Mouse (Mus musculus) heart, embryonic 13.5 days (tissue): Measurements from ENCODE around the gene Rnft1. TPM values are rescaled to one million over a fixed set of nuclear protein-coding genes. Genes with fewer than 3 reads are reported as not detected.
A peak's percentile ranks its signal among the peaks of the same experiment; 100 is the strongest.

Experiments used
- ATAC-seq: fragments of 200-750 bp; cut with Nextera tagmentation; 2 replicates; pipeline ENCODE4 v1.8.0; 2017; ENCODE audit warnings: moderate TSS enrichment; ENCODE audit not compliant: insufficient number of reproducible peaks, low FRiP score, low TSS enrichment; ENCODE audit errors: extremely low read depth
- H3K27ac ChIP-seq: fragments of 300-500 bp; sonication (generic); replicated peaks from 2 replicates; pipeline ENCODE4 v1.5.1; 2015; ENCODE audit warnings: moderate library complexity, mild to moderate bottlenecking, inconsistent platforms
- H3K27me3 ChIP-seq: fragments of 300-500 bp; sonication (generic); replicated peaks from 2 replicates; pipeline ENCODE4 v1.6.1; 2015; ENCODE audit warnings: mild to moderate bottlenecking, inconsistent platforms
- H3K36me3 ChIP-seq: fragments of 300-500 bp; sonication (generic); 2 replicates; pipeline ENCODE4 v1.6.1; 2015; ENCODE audit warnings: mild to moderate bottlenecking, inconsistent platforms
- H3K4me1 ChIP-seq: fragments of 300-500 bp; sonication (generic); 2 replicates; pipeline ENCODE4 v1.6.1; 2015; ENCODE audit warnings: inconsistent platforms
- H3K4me2 ChIP-seq: fragments of 300-500 bp; sonication (generic); 2 replicates; pipeline ENCODE4 v1.6.1; 2015; ENCODE audit warnings: inconsistent platforms, mild to moderate bottlenecking, moderate library complexity
- H3K4me3 ChIP-seq: fragments of 300-500 bp; sonication (generic); 2 replicates; pipeline ENCODE4 v1.5.1; 2015; ENCODE audit warnings: moderate library complexity, mild to moderate bottlenecking, inconsistent platforms
- H3K9ac ChIP-seq: fragments of 300-500 bp; sonication (generic); 2 replicates; pipeline ENCODE4 v1.6.1; 2015; ENCODE audit warnings: inconsistent platforms, mild to moderate bottlenecking, moderate library complexity
- H3K9me3 ChIP-seq: fragments of 300-500 bp; sonication (generic); 2 replicates; pipeline ENCODE4 v1.6.1; 2016; ENCODE audit warnings: inconsistent platforms
- WGBS: fragments of 180-500 bp; shearing (Covaris S2); methylation state at CpG from one replicate; pipeline ENCODE4 v1.1.7; 2015; ENCODE audit warnings: mixed read lengths; 5-methylcytosine and 5-hydroxymethylcytosine counted together
- polyA plus RNA-seq: library from polyadenylated mRNA; unstranded; fragments of >200 nt; fragmentation: Nextera tagmentation; extraction: Ambion mirVana; gene quantifications from 2 replicates; pipeline ENCODE4 v1.2.1, GENCODE M21; 2015

Gene Rnft1
- polyA plus RNA-seq, 1 experiment from 2014 or later = 38.9 TPM

GRCm38 (mm10) chr11:86545556-86545955 is 61.1 kb downstream of the Rnft1 start:
- peaks cover 35% of the 10 kb centered on the region for H3K4me1 ChIP-seq
- H3K9ac ChIP-seq = peak overlapping the region; percentile 84
- H3K27ac ChIP-seq = peak overlapping the region; percentile 91
- no peaks in the 10 kb centered on the region for H3K9me3 ChIP-seq
- peak overlapping the region; percentile 79 for H3K4me2 ChIP-seq
- no peaks in the 10 kb centered on the region for H3K27me3 ChIP-seq
- 71% methylated on average over 8 of the region's 8 CpGs for WGBS
- ATAC-seq = no peak
- H3K36me3 ChIP-seq = peaks cover 25% of the 10 kb centered on the region
- H3K4me3 ChIP-seq = peak overlapping the region; percentile 97

GRCm38 (mm10) chr11:86547412-86547811 is 63.0 kb downstream of the Rnft1 start:
- no peak overlapping the region for H3K27ac ChIP-seq
- WGBS = 96% methylated on average over 1 of the region's 1 CpGs

More at GRCm38 (mm10) chr11:86547412-86547811, 63.0 kb downstream of the Rnft1 start:
- Histone ChIP-seq H3K9ac (no peak overlapping the region), H3K36me3 (peaks cover 31% of the 10 kb centered on the region), H3K27me3 (no peaks in the 10 kb centered on the region), H3K4me3 (no peak overlapping the region), H3K4me2 (no peak overlapping the region), H3K9me3 (no peaks in the 10 kb centered on the region), H3K4me1 (peaks cover 25% of the 10 kb centered on the region)
- ATAC-seq = no peak

Other genes starting within 250 kb of the Rnft1 start
- gene Ints2, start 227.1 kb upstream of the Rnft1 start, polyA plus RNA-seq = 11.6 and 11.7 TPM in 2 replicates
- 4.3 and 4.8 TPM in 2 replicates for gene Med13, start 127.1 kb upstream of the Rnft1 start, polyA plus RNA-seq
- 39.6 and 41.2 TPM in 2 replicates for gene Rps6kb1, start 60.1 kb downstream of the Rnft1 start, polyA plus RNA-seq
- 11.5 and 11.9 TPM in 2 replicates for gene Tubd1, start 60.3 kb downstream of the Rnft1 start, polyA plus RNA-seq
- 85.3 and 93.2 TPM in 2 replicates for gene Vmp1, start 199.2 kb downstream of the Rnft1 start, polyA plus RNA-seq
- gene Ptrh2, start 199.3 kb downstream of the Rnft1 start, polyA plus RNA-seq = 20.5 and 22.6 TPM in 2 replicates